Mouse (Mus musculus) erythroblast, embryonic 14.5 days (primary cell): ENCODE measurements around the gene Slc16a13. TPM values are rescaled to one million over a fixed set of nuclear protein-coding genes. Genes with fewer than 3 reads are reported as not detected.

Experiments
- H3K27me3 ChIP-seq: 2 replicates; pipeline ENCODE4 v1.6.1; 2012; ENCODE audit warnings: inconsistent platforms; ENCODE audit not compliant: control insufficient read depth
- H3K36me3 ChIP-seq: 2 replicates; pipeline ENCODE4 v1.6.1; 2012; ENCODE audit warnings: mild to moderate bottlenecking, inconsistent platforms; ENCODE audit not compliant: control insufficient read depth
- H3K4me1 ChIP-seq: 2 replicates; pipeline ENCODE4 v1.6.1; 2012; ENCODE audit warnings: inconsistent platforms; ENCODE audit not compliant: control insufficient read depth
- H3K4me3 ChIP-seq: replicated peaks from 2 replicates; pipeline ENCODE3; 2012; ENCODE audit warnings: moderate library complexity, mild to moderate bottlenecking, inconsistent platforms
- H3K9me3 ChIP-seq: 2 replicates; pipeline ENCODE4 v1.6.1; 2012; ENCODE audit warnings: low read length, inconsistent platforms, mixed read lengths; ENCODE audit not compliant: control insufficient read depth
- GATA1 ChIP-seq: IDR thresholded peaks from 2 replicates; pipeline ENCODE4 v1.6.1; 2012; ENCODE audit warnings: low read length, inconsistent platforms, mixed read lengths
- TAL1 ChIP-seq: IDR thresholded peaks from 3 replicates; pipeline ENCODE4 v1.6.1; 2012; ENCODE audit warnings: low read length, inconsistent platforms, mixed read lengths
- polyA plus RNA-seq: library from polyadenylated mRNA; stranded (reverse); fragments of >175 nt; gene quantifications from 2 replicates; pipeline ENCODE4 v1.2.3, GENCODE M21; 2012

Slc16a13 gene
- polyA plus RNA-seq, result 1.5 and 2.3 TPM in 2 replicates

DNA sequence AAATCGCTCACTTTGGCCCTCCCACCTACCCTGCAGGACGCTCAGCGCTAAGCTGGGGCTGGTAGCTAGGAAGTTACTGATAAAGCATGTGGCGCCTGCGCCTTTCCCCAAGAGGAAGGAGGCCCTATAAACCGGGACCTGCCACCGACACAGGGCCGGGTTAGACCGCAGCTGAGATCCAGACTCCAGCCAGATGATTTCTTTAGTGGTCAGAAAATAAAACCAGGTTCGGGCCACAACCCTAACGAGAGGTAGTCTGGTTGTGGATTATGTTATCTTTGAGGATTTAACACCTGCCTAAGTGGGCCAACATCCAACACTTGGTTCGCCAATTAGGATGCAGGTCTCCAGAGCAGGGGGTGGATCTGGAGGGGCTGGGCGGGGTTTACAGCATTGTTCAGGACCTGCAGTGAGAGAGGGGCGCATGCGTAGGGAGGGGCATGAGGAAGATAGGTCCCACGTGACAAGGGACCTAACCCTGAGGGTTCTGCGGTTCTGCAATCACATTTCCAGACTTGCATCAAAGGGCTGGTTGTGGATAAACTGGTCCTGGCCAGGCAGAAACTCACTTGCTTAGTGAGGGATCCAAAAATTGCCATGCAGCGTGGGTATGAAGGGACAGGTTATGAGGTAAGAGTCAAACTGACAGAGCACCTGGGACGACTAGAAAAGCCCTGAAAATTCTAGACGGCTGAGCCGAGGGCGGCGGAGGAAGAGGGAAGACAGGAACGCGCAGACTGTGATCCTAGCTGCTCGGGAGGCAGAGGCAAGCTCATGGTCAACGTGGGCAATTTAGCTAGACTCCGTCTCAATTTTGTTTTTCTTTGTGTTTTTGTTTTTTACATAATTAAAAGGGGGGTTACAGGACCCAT, at the start of gene Slc16a13:
Slc16a13 (minus strand) TSS at position 334 of the 872 bp plus-strand sequence.
- Histone ChIP-seq H3K27me3 (peaks cover 11% of the 10 kb centered on the region), H3K36me3 (peaks cover 48% of the 10 kb centered on the region), H3K4me3 (peak within 1 kb of the TSS; percentile 69), H3K4me1 (peaks cover 81% of the 10 kb centered on the region), H3K9me3 (no peaks in the 10 kb centered on the region)
- TF ChIP-seq TAL1, result no peak
- no peak for TF ChIP-seq GATA1

DNA sequence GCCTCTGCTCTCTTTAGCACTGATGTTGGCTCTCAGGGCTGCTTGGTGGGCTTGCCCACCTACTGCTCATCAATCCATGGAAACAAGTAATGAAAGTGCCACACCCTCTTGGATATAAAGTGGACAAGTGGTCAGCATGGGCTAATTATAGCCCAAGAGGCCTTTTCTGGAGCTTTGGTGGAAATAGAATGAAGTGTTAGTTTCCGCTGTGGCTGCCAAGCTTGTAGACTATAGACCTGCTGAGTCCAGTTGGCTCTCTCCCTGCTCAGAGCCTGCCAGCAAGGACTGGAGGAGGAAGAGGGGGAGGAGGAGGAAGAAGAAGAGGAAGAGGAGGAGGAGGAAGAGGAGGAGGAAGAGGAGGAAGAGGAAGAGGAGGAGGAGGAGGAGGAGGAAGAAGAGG, 45.5 kb upstream of the Slc16a13 start:
- TF ChIP-seq TAL1 (no peak), GATA1 (no peak)
- Histone ChIP-seq H3K4me1 (no peaks in the 10 kb centered on the region), H3K4me3 (no peak overlapping the region), H3K9me3 (no peaks in the 10 kb centered on the region), H3K27me3 (no peaks in the 10 kb centered on the region; the same call in 1 of the 2 replicates), H3K36me3 (no peaks in the 10 kb centered on the region)

DNA sequence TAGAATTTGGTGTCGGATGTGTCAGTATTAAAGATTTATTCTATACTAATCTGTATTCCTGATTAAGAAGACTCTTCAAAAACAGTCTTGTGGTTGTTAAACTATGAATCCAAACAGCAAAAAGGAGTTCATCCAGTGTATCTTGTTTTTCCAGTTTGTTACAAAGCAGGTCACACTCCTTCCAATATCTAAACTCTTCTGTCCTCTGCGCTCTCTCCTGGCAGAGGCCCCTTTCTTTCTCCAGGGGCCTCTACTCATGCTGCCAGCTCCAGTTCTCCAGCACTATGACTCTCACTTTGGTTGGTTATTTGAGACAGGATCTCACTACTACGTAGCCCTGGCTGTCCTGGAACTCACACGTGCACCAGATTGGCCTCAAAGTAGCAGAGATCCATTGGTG, 45.0 kb upstream of the Slc16a13 start:
- TF ChIP-seq TAL1, result no peak
- TF ChIP-seq GATA1, result no peak
- H3K36me3 ChIP-seq, result no peaks in the 10 kb centered on the region
- no peaks in the 10 kb centered on the region for H3K9me3 ChIP-seq
- H3K27me3 ChIP-seq, result no peaks in the 10 kb centered on the region; the same call in 1 of the 2 replicates
- no peaks in the 10 kb centered on the region for H3K4me1 ChIP-seq
- H3K4me3 ChIP-seq, result no peak overlapping the region

DNA sequence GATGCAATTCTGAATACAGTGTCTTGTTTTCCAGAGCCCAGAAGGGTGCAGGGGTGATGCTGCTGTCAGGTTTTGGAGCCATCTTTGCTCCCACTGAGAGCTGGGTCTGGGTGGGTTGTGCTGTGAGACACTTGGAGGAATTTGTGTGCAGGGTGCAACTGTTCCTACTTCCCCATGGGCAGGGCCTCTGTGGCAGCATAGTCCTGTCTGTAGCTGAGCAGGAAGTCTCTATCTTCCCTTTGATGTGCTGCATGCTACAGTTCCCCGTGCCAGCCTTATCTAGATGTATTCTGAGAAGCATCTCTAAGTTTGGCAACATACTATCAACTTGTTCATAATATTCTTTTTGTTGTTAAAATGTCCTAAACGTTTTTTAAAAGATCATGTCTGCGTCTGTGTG, 44.4 kb upstream of the Slc16a13 start:
- Histone ChIP-seq H3K9me3 (no peaks in the 10 kb centered on the region), H3K4me1 (no peaks in the 10 kb centered on the region), H3K4me3 (no peak overlapping the region), H3K27me3 (no peaks in the 10 kb centered on the region; the same call in 1 of the 2 replicates), H3K36me3 (no peaks in the 10 kb centered on the region)
- TF ChIP-seq GATA1, result no peak
- TF ChIP-seq TAL1, result no peak

DNA sequence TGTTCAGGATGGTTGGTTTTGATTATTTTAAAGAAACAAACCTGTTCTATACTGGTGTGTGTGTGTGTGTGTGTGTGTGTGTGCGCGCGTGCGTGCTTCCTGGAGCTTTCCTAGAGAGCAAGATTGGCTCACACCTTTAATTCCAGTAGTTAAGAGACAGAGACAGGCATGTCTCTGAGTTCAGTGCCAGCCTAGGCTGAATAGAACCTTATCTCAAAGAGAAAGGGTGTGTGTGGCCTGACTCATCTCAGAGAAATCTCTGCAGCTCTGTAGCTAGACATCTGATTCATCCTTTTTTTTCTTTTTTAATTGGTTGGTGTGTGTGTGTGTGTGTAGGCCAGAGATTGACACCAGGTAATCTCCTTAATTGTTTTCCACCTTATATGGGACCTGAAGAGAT, 38.2 kb upstream of the Slc16a13 start:
- Histone ChIP-seq H3K27me3 (peaks cover 32% of the 10 kb centered on the region), H3K36me3 (no peaks in the 10 kb centered on the region), H3K4me1 (no peaks in the 10 kb centered on the region; the same call in 1 of the 2 replicates), H3K4me3 (no peak overlapping the region), H3K9me3 (peaks cover 3% of the 10 kb centered on the region; the same call in 1 of the 2 replicates)
- TF ChIP-seq GATA1 (no peak), TAL1 (no peak)

DNA sequence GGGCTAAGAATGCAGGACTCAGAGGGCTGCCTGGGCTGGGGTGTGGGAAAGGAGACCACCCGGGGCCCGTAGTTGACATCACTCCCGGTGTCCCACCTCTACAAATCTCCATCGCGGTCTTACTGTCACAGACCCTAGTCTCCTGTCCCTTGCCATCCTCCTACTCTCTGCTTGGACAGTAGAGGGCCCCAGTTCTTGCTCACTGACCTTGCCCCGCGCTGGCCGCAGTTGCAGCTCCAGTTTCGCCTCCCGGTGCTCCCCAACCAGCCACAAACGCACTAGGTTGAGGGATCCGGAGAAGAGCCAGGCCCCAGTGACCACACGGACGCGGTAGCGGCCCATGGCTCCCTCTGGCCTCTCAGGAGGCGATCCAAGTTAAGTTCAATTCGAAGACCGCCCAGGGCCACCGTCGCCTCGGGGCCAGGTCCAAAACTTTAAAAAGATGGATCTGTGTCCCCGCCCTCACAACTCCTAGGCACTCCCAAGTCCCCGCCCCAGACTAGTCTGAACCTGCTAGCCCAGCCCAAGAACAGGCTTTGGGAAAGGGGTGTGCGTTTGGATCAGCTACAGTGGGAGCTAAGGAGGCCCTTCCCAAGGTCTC, 34.2 kb upstream of the Slc16a13 start, which contains the start of gene Alox12:
Alox12 (minus strand) TSS at position 423 of the 601 bp plus-strand sequence.
- Histone ChIP-seq H3K9me3 (peaks cover 3% of the 10 kb centered on the region; the same call in 1 of the 2 replicates), H3K36me3 (no peaks in the 10 kb centered on the region), H3K4me3 (no peak within 1 kb of the TSS), H3K4me1 (peaks cover 3% of the 10 kb centered on the region; the same call in 1 of the 2 replicates), H3K27me3 (peaks cover 72% of the 10 kb centered on the region)
- TF ChIP-seq TAL1 (no peak), GATA1 (no peak)

DNA sequence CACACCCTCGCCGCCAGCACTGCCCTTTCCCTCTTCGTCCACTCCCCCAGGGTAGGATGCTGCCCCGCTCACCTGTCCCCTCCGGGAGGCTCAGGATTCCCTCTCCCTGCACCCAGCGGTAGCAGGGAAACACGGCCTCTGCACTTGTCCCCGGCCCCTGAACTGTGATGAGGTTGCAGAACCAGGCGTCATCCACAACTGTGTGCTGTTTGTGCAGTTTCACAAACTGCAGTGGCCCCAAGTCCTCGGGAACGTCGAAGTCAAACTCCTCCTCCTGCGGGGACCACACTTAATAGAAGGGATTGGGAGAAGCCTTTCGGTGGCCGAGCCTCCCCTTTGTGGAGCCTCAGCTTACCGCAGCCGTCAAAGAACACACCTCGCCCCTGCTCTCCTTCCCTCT, 33.5 kb upstream of the Slc16a13 start:
- Histone ChIP-seq H3K4me3 (no peak overlapping the region), H3K4me1 (peaks cover 5% of the 10 kb centered on the region; the same call in 1 of the 2 replicates), H3K9me3 (peaks cover 3% of the 10 kb centered on the region; the same call in 1 of the 2 replicates), H3K36me3 (no peaks in the 10 kb centered on the region), H3K27me3 (peaks cover 77% of the 10 kb centered on the region)
- no peak for TF ChIP-seq GATA1
- no peak for TF ChIP-seq TAL1

DNA sequence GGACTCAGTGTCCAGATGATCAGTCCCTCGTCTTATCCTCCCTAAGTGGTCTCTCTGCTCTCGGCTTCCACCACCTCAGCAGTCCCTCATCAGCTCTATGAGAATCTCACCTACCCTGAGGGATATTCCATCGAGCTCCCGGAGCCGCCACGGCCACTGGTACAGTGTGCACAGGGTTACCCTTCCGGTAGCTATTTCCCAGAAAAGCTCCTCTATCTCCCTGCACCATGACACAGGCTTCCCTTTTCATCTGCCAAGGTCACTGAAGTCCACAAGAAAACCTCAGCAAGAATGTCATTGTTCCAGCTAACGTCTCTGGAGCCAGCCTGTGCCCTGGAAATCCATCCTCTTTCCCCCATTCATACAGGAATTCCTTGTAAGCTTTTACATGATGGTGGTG, 31.0 kb upstream of the Slc16a13 start:
- Histone ChIP-seq H3K4me1 (peaks cover 5% of the 10 kb centered on the region; the same call in 1 of the 2 replicates), H3K4me3 (no peak overlapping the region), H3K36me3 (no peaks in the 10 kb centered on the region), H3K27me3 (peaks cover 72% of the 10 kb centered on the region), H3K9me3 (peaks cover 3% of the 10 kb centered on the region; the same call in 1 of the 2 replicates)
- no peak for TF ChIP-seq TAL1
- no peak for TF ChIP-seq GATA1

DNA sequence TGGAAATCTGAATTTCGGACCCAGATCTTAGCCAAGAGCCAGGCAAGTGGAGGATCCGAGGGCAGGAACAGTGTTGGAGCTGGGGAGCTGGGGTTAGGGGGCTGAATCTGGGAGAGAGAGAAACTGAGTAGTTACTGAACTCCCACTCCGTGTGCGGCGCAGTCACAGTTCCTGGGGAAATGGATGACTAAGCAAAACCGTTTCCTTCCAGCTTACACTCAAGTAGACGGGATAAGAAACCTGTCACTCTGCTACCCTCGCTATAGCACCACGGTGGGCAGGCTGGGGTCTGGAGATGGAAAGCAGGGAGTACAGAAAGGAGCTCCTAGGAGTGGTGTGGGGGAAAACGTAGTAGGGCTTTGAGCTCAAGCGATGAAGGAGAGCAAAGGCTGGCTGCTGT, 29.3 kb upstream of the Slc16a13 start:
- H3K9me3 ChIP-seq, result peaks cover 3% of the 10 kb centered on the region; the same call in 1 of the 2 replicates
- no peaks in the 10 kb centered on the region for H3K36me3 ChIP-seq
- no peak overlapping the region for H3K4me3 ChIP-seq
- H3K27me3 ChIP-seq, result peaks cover 64% of the 10 kb centered on the region
- TF ChIP-seq TAL1 (no peak), GATA1 (no peak)
- peaks cover 5% of the 10 kb centered on the region; the same call in 1 of the 2 replicates for H3K4me1 ChIP-seq
